Mouse (Mus musculus) midbrain, embryonic 16.5 days (tissue): ENCODE results near the gene Tmem258. TPM values are rescaled to one million over a fixed set of nuclear protein-coding genes. Genes with fewer than 3 reads are reported as not detected.

Experiments used
- ATAC-seq: fragments of 200-750 bp; cut with Nextera tagmentation; 2 replicates; pipeline ENCODE4 v1.8.0; 2017; ENCODE audit warnings: moderate TSS enrichment
- H3K27ac ChIP-seq: fragments of 300-500 bp; sonication (generic); 2 replicates; pipeline ENCODE4 v1.5.1; 2014; ENCODE audit warnings: mild to moderate bottlenecking, low read length, mixed read lengths
- H3K27me3 ChIP-seq: fragments of 300-500 bp; sonication (generic); 2 replicates; pipeline ENCODE4 v1.6.1; 2014; ENCODE audit warnings: low read depth, low read length, mixed read lengths; ENCODE audit not compliant: control insufficient read depth, insufficient read depth
- H3K36me3 ChIP-seq: fragments of 300-500 bp; sonication (generic); 2 replicates; pipeline ENCODE4 v1.6.1; 2014; ENCODE audit warnings: mild to moderate bottlenecking, low read length, moderate library complexity, mixed read lengths; ENCODE audit not compliant: control insufficient read depth, insufficient read depth
- H3K4me1 ChIP-seq: fragments of 300-500 bp; sonication (generic); 2 replicates; pipeline ENCODE4 v1.6.1; 2014; ENCODE audit warnings: mild to moderate bottlenecking, low read length, mixed read lengths; ENCODE audit not compliant: control insufficient read depth, insufficient read depth
- H3K4me2 ChIP-seq: fragments of 300-500 bp; sonication (generic); 2 replicates; pipeline ENCODE4 v1.6.1; 2014; ENCODE audit warnings: mild to moderate bottlenecking, low read length, mixed read lengths
- H3K4me3 ChIP-seq: fragments of 300-500 bp; sonication (generic); 2 replicates; pipeline ENCODE4 v1.5.1; 2014; ENCODE audit warnings: low read depth, mild to moderate bottlenecking, low read length, moderate library complexity, mixed read lengths
- H3K9ac ChIP-seq: fragments of 300-500 bp; sonication (generic); 2 replicates; pipeline ENCODE4 v1.6.1; 2014; ENCODE audit warnings: low read depth, low read length, mixed read lengths
- H3K9me3 ChIP-seq: fragments of 300-500 bp; sonication (generic); replicated peaks from 2 replicates; pipeline ENCODE4 v1.6.1; 2014; ENCODE audit warnings: mild to moderate bottlenecking, low read length, mixed read lengths; ENCODE audit not compliant: control insufficient read depth, poor library complexity, severe bottlenecking
- WGBS: fragments of 180-500 bp; shearing (Covaris S2); extraction: QIAGEN DNeasy Blood & Tissue Kit; methylation state at CpG from one replicate; pipeline ENCODE4 v1.1.7; 2014; 5-methylcytosine and 5-hydroxymethylcytosine counted together
- polyA plus RNA-seq: library from polyadenylated mRNA; unstranded; fragments of >200 nt; fragmentation: Nextera tagmentation; extraction: Ambion mirVana; gene quantifications from 2 replicates; pipeline ENCODE4 v1.2.1, GENCODE M21; 2015

Tmem258 gene
- polyA plus RNA-seq, 1 experiment from 2014 or later, result 278 TPM

DNA sequence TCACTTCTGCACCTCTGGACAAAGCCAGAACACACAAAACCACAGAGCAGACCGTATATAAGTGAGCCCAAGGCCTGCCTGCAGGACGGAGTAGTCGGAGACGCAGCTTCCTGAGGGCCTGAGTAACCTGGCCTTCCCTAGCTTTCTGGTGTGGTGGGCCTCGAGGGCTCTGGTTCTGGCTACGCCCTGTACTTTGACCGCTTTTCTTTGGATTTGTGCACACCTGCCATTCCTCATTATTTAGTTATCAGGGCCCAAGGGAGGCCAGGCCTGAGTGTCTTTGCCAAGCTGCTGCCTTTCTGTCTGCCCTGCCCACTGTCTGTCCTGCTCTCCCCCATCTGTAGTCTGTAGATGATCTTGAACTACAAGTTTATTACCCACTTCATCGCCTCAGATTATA is 13.9 kb upstream of the Tmem258 start:
- Histone ChIP-seq H3K27ac (no peak overlapping the region), H3K4me1 (peaks cover 16% of the 10 kb centered on the region), H3K9me3 (no peaks in the 10 kb centered on the region), H3K4me3 (no peak overlapping the region), H3K9ac (no peak overlapping the region), H3K27me3 (no peaks in the 10 kb centered on the region), H3K36me3 (peaks cover 79% of the 10 kb centered on the region), H3K4me2 (no peak overlapping the region)
- 92% methylated on average over 8 of the region's 8 CpGs for WGBS
- ATAC-seq, result no peak

DNA sequence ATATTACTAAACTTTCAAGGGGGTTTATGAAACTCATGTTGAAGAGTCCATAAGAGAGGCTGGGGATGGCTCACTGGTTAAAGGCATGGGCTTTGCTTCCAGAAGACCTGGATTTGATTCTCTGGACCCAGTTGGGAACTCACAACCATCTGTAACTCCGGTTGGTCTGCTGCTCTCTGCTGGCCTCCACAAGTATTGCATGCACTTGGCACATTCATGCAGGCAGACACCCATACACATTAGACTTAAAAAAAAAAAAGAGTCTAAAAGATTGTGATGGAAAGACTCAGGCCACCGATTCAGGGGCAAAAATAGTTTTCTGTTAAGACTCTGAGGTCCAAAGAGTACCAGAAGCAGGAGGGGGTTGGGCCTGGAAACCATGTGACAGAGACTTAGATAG is 13.0 kb upstream of the Tmem258 start:
- H3K27ac ChIP-seq, result no peak overlapping the region
- WGBS, result 53% methylated on average over 2 of the region's 2 CpGs
- H3K27me3 ChIP-seq, result no peaks in the 10 kb centered on the region
- H3K4me2 ChIP-seq, result no peak overlapping the region
- peaks cover 7% of the 10 kb centered on the region for H3K4me1 ChIP-seq
- no peak for ATAC-seq
- H3K9ac ChIP-seq, result no peak overlapping the region
- no peak overlapping the region for H3K4me3 ChIP-seq
- no peaks in the 10 kb centered on the region for H3K9me3 ChIP-seq
- peaks cover 75% of the 10 kb centered on the region for H3K36me3 ChIP-seq

DNA sequence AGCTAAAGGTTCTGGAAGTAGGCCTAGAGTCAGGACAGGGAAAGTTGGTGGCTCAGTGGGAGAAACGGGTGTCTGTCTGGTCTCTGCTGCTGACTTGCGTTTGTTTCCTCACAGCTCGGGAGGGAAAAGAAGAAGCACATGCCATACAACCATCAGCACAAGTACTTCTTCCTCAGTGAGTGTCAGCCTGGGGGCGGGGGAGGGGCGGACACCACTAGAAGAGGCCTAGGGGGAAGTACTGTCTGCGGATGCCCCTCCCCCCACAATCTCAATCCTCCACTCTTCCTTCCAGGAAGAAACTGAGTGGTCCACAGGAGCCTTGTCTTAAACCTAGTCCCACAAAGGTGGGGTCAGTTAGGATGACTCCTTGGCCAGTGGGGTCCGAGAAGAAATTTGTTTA is 12.5 kb upstream of the Tmem258 start:
- 82% methylated on average over 7 of the region's 7 CpGs for WGBS
- Histone ChIP-seq H3K27me3 (no peaks in the 10 kb centered on the region), H3K9me3 (no peaks in the 10 kb centered on the region), H3K4me1 (peaks cover 2% of the 10 kb centered on the region; the same call in 1 of the 2 replicates), H3K4me3 (no peak overlapping the region), H3K9ac (no peak overlapping the region), H3K36me3 (peaks cover 75% of the 10 kb centered on the region), H3K27ac (no peak overlapping the region), H3K4me2 (no peak overlapping the region)
- ATAC-seq, result no peak

DNA sequence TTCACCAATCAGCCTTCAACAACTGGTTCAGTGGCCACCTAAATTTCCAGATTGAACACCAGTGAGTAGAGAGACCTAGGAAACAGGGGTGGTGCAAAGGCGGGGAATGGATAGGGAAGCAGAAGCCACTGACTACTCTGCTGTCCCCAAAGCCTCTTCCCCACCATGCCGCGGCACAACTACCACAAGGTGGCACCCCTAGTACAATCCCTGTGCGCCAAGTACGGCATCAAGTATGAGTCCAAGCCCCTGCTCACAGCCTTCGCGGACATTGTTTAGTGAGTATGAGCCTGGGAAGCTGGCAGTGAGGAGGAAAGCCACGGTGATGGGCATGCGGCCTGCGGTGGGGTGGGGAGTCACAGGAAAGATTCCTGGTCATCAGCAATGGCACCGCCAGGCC is 9.5 kb upstream of the Tmem258 start:
- ATAC-seq, result no peak

DNA sequence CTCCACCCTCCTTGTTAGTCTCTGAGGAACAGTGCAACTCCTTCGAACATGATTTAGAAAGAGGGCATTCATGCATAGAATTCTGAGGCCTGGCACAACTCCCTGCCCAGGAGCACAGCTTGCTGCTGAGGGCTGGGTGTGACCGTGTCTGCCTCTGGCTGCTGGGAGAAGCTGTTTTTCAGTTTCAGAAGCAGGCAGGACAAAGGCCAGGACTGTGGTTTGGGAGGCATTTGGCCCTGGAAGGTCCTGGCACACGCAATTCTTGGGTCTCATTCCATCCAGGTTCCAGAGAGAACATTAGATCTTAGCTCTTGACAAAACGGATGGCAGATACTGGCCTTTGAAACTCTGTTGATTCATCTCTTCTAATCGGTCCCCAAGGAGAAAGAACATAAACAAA is 8.6 kb upstream of the Tmem258 start:
- Histone ChIP-seq H3K9ac (no peak overlapping the region), H3K9me3 (no peaks in the 10 kb centered on the region), H3K4me3 (no peak overlapping the region), H3K4me1 (no peaks in the 10 kb centered on the region), H3K4me2 (no peak overlapping the region), H3K27me3 (no peaks in the 10 kb centered on the region), H3K27ac (no peak overlapping the region), H3K36me3 (peaks cover 58% of the 10 kb centered on the region)
- WGBS, result 80% methylated on average over 5 of the region's 5 CpGs
- no peak for ATAC-seq

More for the DNA sequence above, 9.5 kb upstream of the Tmem258 start:
- H3K36me3 ChIP-seq, result peaks cover 55% of the 10 kb centered on the region
- H3K4me1 ChIP-seq, result no peaks in the 10 kb centered on the region
- H3K4me3 ChIP-seq, result no peak overlapping the region
- no peak overlapping the region for H3K9ac ChIP-seq
- no peak overlapping the region for H3K4me2 ChIP-seq
- 88% methylated on average over 11 of the region's 11 CpGs for WGBS
- no peaks in the 10 kb centered on the region for H3K27me3 ChIP-seq
- no peak overlapping the region for H3K27ac ChIP-seq
- H3K9me3 ChIP-seq, result no peaks in the 10 kb centered on the region

DNA sequence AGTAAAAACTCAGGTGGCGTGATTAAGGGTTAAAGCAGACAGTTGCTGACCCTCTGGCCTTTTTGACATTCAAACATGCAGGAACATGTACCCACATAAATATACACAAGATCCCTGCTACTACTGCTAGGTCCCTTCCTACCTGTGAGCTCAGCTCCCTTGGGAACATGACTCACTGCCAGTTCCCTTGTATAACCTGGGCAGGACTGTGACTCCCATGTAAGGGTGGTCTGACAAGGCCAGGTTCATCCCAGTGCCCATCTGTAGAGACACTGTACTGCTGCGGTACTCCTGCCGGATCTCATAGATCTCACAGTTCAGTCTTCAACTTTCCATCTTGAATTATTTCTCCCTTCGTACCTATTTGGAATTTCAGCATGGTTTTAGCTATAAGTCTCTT is 6.7 kb upstream of the Tmem258 start:
- peaks cover 55% of the 10 kb centered on the region for H3K36me3 ChIP-seq
- no peak overlapping the region for H3K27ac ChIP-seq
- no peak for ATAC-seq
- no peaks in the 10 kb centered on the region for H3K9me3 ChIP-seq
- no peak overlapping the region for H3K4me3 ChIP-seq
- WGBS, result 91% methylated on average over 4 of the region's 4 CpGs
- H3K27me3 ChIP-seq, result no peaks in the 10 kb centered on the region
- H3K4me2 ChIP-seq, result no peak overlapping the region
- no peaks in the 10 kb centered on the region for H3K4me1 ChIP-seq
- no peak overlapping the region for H3K9ac ChIP-seq

DNA sequence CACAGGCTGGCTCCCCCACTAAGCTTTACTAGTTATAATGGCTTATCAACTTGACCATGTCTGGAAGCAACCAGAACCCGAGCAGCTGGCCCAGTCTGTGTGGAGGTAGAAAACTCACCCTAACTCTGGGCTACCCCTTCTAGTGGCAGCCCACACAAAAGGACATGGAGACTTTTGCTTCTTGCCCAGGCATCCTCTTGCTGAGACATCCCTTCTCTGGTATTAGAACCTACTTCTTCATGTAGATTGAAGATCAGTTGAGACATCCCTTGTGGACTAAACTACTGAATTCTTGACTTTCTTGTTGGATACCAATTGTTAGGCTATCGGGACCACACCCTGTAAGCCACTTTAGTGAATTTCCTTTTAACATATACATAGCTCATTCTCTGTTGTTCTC is 5.5 kb upstream of the Tmem258 start:
- H3K27ac ChIP-seq, result no peak overlapping the region
- H3K4me2 ChIP-seq, result no peak overlapping the region
- H3K27me3 ChIP-seq, result no peaks in the 10 kb centered on the region
- H3K9ac ChIP-seq, result no peak overlapping the region
- no peak overlapping the region for H3K4me3 ChIP-seq
- H3K9me3 ChIP-seq, result no peaks in the 10 kb centered on the region
- H3K4me1 ChIP-seq, result peaks cover 6% of the 10 kb centered on the region
- H3K36me3 ChIP-seq, result peaks cover 43% of the 10 kb centered on the region
- ATAC-seq, result no peak
- WGBS, result 78% methylated on average over 2 of the region's 2 CpGs

DNA sequence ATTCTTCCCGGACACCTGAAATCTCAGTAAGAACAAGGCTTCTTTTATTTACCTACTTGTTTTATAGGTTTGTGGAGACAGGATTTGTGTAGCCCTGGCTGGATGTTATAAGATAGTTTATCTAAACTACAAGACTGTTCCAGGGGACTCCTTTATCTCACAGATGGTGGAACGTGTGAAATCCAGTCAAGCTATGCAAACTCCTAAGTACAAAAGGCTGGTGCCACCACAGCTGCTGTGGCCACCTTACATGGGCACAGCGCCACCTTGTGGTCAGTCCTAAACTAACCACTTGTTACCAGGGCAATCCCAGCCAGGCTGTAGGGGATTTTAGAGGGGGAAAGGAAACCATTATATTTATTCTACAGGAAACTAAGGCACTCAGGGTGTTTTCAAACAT is 5.1 kb upstream of the Tmem258 start:
- WGBS, result 31% methylated on average over 3 of the region's 3 CpGs

DNA sequence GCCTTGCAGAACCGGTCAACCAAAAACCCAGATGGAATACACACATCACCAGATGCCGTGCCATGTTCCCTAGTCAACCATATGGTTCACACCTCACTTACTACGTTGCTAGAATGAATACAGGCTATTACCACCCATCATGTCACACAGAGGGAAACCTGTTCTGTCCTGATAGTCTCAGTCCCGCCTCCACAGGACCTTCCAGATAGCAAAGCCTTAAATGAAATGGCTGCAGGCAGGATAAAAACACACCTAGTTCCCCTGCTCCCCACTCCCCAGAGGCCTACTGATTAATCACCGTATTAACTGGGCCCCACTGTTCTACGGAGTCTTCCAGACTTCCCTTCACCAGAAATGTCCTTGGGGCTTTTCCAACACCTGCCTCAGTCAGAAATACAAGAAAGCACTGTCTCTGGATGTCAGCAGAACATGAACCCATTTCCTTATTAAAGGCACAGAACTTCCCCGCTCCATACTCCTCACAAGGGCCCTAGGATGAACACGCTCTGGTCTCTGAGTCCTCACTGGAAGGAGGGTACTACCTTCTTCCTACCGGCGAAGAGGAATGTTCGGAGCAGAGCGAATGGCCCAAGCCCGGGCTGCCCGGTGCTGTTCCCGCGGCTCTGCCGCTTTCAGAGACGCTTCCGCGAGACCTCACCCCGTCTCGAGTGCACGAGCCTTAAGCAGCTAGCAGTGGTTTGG is 517 bp upstream of the Tmem258 start:
- ATAC-seq, result peak; percentile 73
- WGBS, result 3% methylated on average over 23 of the region's 23 CpGs
- H3K4me1 ChIP-seq, result peaks cover 15% of the 10 kb centered on the region
- H3K27ac ChIP-seq, result no peak overlapping the region
- peaks cover 27% of the 10 kb centered on the region for H3K36me3 ChIP-seq
- no peaks in the 10 kb centered on the region for H3K27me3 ChIP-seq
- H3K4me3 ChIP-seq, result peak overlapping the region; percentile 64
- H3K9ac ChIP-seq, result peak overlapping the region; percentile 73
- no peaks in the 10 kb centered on the region for H3K9me3 ChIP-seq
- H3K4me2 ChIP-seq, result peak overlapping the region; percentile 76

More for the DNA sequence above, 5.1 kb upstream of the Tmem258 start:
- Histone ChIP-seq H3K9me3 (no peaks in the 10 kb centered on the region), H3K36me3 (peaks cover 41% of the 10 kb centered on the region), H3K4me2 (no peak overlapping the region), H3K4me3 (no peak overlapping the region), H3K4me1 (peaks cover 7% of the 10 kb centered on the region), H3K9ac (no peak overlapping the region), H3K27me3 (no peaks in the 10 kb centered on the region), H3K27ac (no peak overlapping the region)
- no peak for ATAC-seq
